Mouse (Mus musculus) neural tube, embryonic 11.5 days (tissue): ENCODE data around the gene Sypl. TPM values are rescaled to one million over a fixed set of nuclear protein-coding genes. Genes with fewer than 3 reads are reported as not detected.

Source experiments
- ATAC-seq: fragments of 200-750 bp; cut with Nextera tagmentation; 2 replicates; pipeline ENCODE4 v1.8.0; 2017; ENCODE audit warnings: moderate number of reproducible peaks, mild to moderate bottlenecking, moderate TSS enrichment, moderate library complexity; ENCODE audit not compliant: insufficient read depth, low FRiP score, low TSS enrichment
- DNase-seq: peaks from one replicate; pipeline ENCODE4 v3.0.0-alpha.2; 2015; ENCODE audit warnings: low spot score
- H3K27ac ChIP-seq: fragments of 300-500 bp; sonication (generic); 2 replicates; pipeline ENCODE4 v1.5.1; 2014; ENCODE audit warnings: low read depth, mild to moderate bottlenecking, low read length
- H3K27me3 ChIP-seq: fragments of 300-500 bp; sonication (generic); 2 replicates; pipeline ENCODE4 v1.6.1; 2014; ENCODE audit warnings: mild to moderate bottlenecking, low read length, mixed read lengths; ENCODE audit not compliant: control insufficient read depth, insufficient read depth
- H3K36me3 ChIP-seq: fragments of 300-500 bp; sonication (generic); 2 replicates; pipeline ENCODE4 v1.6.1; 2014; ENCODE audit warnings: mild to moderate bottlenecking, low read length, moderate library complexity, mixed read lengths; ENCODE audit not compliant: control insufficient read depth, insufficient read depth
- H3K4me1 ChIP-seq: fragments of 300-500 bp; sonication (generic); 2 replicates; pipeline ENCODE4 v1.6.1; 2014; ENCODE audit warnings: low read length, mixed read lengths; ENCODE audit not compliant: control insufficient read depth, insufficient read depth
- H3K4me2 ChIP-seq: fragments of 300-500 bp; sonication (generic); 2 replicates; pipeline ENCODE4 v1.6.1; 2014; ENCODE audit warnings: low read depth, mild to moderate bottlenecking, moderate library complexity
- H3K4me3 ChIP-seq: fragments of 300-500 bp; sonication (generic); 2 replicates; pipeline ENCODE4 v1.5.1; 2014; ENCODE audit warnings: low read depth, low read length
- H3K9ac ChIP-seq: fragments of 300-500 bp; sonication (generic); 2 replicates; pipeline ENCODE4 v1.6.1; 2014; ENCODE audit warnings: mild to moderate bottlenecking, low read length
- H3K9me3 ChIP-seq: fragments of 300-500 bp; sonication (generic); 2 replicates; pipeline ENCODE4 v1.6.1; 2016; ENCODE audit warnings: low read length; ENCODE audit not compliant: control insufficient read depth
- WGBS: fragments of 180-500 bp; shearing (Covaris S2); extraction: QIAGEN DNeasy Blood & Tissue Kit; methylation state at CpG from one replicate; pipeline ENCODE4 v1.1.7; 2014; 5-methylcytosine and 5-hydroxymethylcytosine counted together
- polyA plus RNA-seq: library from polyadenylated mRNA; unstranded; fragments of >200 nt; fragmentation: Nextera tagmentation; extraction: Ambion mirVana; gene quantifications from 2 replicates; pipeline ENCODE4 v1.2.1, GENCODE M21; 2014

The Sypl gene
- polyA plus RNA-seq, 1 experiment from 2014 or later = 54.0 TPM

DNA sequence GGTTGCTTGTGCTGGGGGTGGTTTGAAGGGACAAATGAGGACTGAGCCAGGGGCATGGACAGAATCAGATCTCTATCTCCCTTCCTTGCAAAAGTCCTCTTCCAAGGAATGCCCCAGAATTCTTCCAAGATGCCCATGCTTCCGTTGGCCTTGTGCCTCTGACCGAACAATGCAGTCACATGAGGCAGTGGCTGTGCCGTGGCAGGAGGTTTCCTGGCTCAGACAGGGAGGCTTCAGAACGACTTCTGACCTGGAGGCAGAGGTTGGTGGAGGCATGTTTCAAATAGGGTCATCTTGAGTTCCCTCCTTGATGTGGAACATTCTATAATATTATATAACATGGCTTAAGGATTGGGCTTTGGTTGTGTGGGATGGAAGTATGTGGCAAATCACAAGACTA lies 64.9 kb downstream of the Sypl start:
- Histone ChIP-seq H3K27me3 (no peaks in the 10 kb centered on the region), H3K9me3 (no peaks in the 10 kb centered on the region), H3K36me3 (no peaks in the 10 kb centered on the region), H3K9ac (no peak overlapping the region), H3K4me3 (no peak overlapping the region), H3K27ac (no peak overlapping the region), H3K4me2 (no peak overlapping the region), H3K4me1 (no peaks in the 10 kb centered on the region)
- ATAC-seq (no peak), DNase-seq (no peak)
- 81% methylated on average over 4 of the region's 4 CpGs for WGBS

DNA sequence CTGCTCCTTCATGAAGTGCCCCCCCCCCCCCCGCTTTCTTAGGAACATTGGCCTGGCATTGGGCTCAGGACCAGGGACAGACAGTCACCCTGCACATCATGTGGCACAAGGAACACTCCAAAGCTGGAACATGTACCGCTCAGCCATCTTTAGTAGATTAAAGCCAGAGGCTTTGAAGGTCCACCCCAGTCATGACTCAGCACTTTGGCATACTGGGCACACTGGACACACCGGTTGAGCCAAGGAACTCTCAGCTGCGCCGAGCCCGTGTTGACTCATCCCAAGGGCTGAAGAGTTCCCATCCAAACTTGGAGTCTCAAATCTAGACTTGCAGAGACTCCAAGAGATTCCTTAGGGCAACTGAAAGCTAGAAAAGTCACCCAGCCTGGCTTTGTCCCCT lies 66.3 kb downstream of the Sypl start:
- no peaks in the 10 kb centered on the region for H3K4me1 ChIP-seq
- H3K9ac ChIP-seq = no peak overlapping the region
- H3K4me2 ChIP-seq = no peak overlapping the region
- no peak for DNase-seq
- H3K36me3 ChIP-seq = no peaks in the 10 kb centered on the region
- 92% methylated on average over 5 of the region's 6 CpGs for WGBS
- H3K4me3 ChIP-seq = no peak overlapping the region
- no peaks in the 10 kb centered on the region for H3K27me3 ChIP-seq
- ATAC-seq = no peak
- H3K9me3 ChIP-seq = no peaks in the 10 kb centered on the region
- no peak overlapping the region for H3K27ac ChIP-seq

DNA sequence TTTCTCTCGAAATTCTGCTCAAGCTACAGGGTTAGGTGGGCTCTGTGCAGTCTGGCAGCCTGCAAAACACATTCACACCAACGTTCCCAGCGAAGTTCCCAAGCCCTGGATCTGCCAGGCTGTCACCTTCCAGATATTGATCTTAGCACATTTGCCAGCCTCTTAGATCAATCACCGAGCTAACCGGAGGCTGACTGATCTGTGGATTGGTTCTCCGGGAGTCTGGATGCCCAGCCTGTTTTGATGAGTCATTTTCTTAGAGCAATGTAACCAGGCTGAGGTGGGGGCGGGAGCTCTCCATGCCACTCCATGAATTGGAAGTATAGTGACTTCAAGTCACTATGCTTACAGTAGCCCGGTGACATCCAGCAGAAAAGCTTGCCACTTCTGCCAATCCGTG lies 67.4 kb downstream of the Sypl start:
- Histone ChIP-seq H3K27me3 (no peaks in the 10 kb centered on the region), H3K4me2 (no peak overlapping the region), H3K27ac (no peak overlapping the region), H3K36me3 (no peaks in the 10 kb centered on the region), H3K4me3 (no peak overlapping the region), H3K9ac (no peak overlapping the region), H3K9me3 (no peaks in the 10 kb centered on the region), H3K4me1 (no peaks in the 10 kb centered on the region)
- 84% methylated on average over 9 of the region's 9 CpGs for WGBS
- ATAC-seq (no peak), DNase-seq (no peak)

DNA sequence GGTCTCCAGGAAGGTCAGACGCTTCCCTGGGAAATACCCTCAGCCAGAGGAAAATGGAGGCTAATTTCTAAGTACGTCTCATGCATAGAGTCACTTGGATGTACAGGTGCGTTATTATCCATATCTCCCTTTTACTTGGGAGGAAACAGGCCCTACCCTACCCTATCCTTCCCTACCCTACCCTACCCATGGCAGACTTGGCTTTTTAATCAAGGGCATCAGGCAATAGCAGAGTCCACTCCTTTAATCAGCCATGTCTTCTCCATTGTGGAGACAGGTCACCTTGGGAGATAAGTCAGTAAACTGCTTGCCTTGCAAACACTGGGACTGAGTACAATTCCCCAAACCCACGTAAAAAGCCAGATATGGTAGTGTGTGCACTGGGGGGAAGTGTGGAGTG lies 68.1 kb downstream of the Sypl start:
- Histone ChIP-seq H3K4me1 (no peaks in the 10 kb centered on the region), H3K9ac (no peak overlapping the region), H3K9me3 (no peaks in the 10 kb centered on the region), H3K36me3 (no peaks in the 10 kb centered on the region), H3K4me3 (no peak overlapping the region), H3K27ac (no peak overlapping the region), H3K27me3 (no peaks in the 10 kb centered on the region), H3K4me2 (no peak overlapping the region)
- DNase-seq = no peak
- 93% methylated on average over 4 of the region's 4 CpGs for WGBS
- ATAC-seq = no peak

DNA sequence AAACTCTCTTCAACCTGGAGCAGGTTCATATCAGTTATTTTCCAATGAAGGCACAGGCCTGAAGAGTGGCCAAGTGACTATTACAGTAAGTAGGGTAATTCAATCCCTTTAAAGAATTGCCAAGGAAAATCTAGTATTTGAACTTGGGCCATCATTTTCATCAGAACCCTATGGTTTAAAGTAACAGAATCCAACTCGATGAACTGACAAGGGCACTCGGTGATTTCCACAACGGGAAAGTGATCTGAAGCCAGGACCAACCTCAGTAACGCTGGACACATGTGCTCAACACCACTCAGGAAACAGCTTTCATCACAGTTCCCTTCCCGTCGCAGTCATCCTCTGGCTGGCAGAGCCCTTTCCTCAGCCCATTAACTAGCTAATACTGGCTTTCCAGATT lies 70.8 kb downstream of the Sypl start:
- ATAC-seq = no peak
- Histone ChIP-seq H3K4me3 (no peak overlapping the region), H3K4me1 (peaks cover 7% of the 10 kb centered on the region; the same call in 1 of the 2 replicates)

DNA sequence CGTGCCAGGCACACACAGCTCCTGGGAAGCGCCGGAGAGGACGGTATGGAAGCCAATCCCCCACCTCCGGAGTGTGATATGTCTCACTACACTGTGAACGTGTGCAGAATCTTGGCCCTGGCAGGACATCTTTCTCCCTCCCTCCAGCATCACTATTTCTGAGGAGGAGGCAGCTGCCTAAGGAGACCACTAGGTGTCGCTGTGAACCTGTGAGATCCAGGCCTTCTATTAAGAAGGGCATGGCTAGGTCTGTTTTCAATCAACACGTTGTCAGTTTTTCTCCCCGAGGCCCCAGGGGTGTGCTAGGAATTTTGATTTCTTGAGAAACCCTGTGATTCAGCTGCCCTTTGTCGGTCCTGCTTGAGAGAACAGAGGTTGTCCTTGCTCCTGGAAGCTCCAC lies 73.4 kb downstream of the Sypl start:
- ATAC-seq (peak; percentile 57), DNase-seq (peak; percentile 80)
- H3K4me2 ChIP-seq = no peak overlapping the region
- no peak overlapping the region for H3K9ac ChIP-seq
- H3K27me3 ChIP-seq = no peaks in the 10 kb centered on the region
- no peak overlapping the region for H3K4me3 ChIP-seq
- 5% methylated on average over 10 of the region's 10 CpGs for WGBS
- no peak overlapping the region for H3K27ac ChIP-seq
- peaks cover 14% of the 10 kb centered on the region; the same call in 1 of the 2 replicates for H3K4me1 ChIP-seq
- H3K36me3 ChIP-seq = no peaks in the 10 kb centered on the region
- no peaks in the 10 kb centered on the region for H3K9me3 ChIP-seq

More for the DNA sequence above, 70.8 kb downstream of the Sypl start:
- Histone ChIP-seq H3K9ac (no peak overlapping the region), H3K4me2 (no peak overlapping the region), H3K9me3 (no peaks in the 10 kb centered on the region), H3K27ac (no peak overlapping the region), H3K27me3 (no peaks in the 10 kb centered on the region), H3K36me3 (no peaks in the 10 kb centered on the region)
- 84% methylated on average over 6 of the region's 6 CpGs for WGBS
- no peak for DNase-seq

DNA sequence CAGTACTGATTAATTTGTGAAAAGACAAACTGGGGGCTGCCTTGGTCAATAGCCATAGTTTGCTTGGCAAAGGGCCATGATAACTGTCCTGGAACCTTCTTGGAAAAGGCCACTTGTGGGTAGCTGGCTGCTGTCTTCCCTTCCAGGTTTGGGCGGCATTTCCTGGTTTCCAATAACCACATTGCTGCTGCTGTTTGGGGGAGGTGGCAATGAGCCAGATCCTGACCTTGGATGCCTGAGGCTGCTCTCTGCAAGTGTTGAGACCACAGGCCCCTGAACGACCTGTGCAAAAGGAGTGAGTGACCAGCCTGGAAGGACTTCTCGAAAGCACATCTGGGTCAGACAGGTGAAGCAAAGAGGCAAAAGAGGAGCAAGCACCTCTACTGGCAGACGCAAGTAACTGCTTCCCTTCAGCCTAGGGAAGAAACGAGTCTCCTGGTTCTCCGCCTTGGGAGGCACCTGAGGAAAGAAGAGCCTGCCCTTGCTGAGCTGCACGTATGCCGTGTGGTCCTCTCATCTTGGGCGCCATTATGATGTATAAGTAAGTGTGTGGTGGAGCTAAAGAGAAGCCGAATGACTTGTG lies 74.5 kb downstream of the Sypl start:
- Histone ChIP-seq H3K4me1 (peaks cover 17% of the 10 kb centered on the region), H3K27ac (no peak overlapping the region), H3K4me3 (no peak overlapping the region), H3K4me2 (no peak overlapping the region), H3K9me3 (no peaks in the 10 kb centered on the region), H3K36me3 (no peaks in the 10 kb centered on the region), H3K9ac (no peak overlapping the region), H3K27me3 (no peaks in the 10 kb centered on the region)
- 51% methylated on average over 10 of the region's 10 CpGs for WGBS
- ATAC-seq = no peak
- no peak for DNase-seq

DNA sequence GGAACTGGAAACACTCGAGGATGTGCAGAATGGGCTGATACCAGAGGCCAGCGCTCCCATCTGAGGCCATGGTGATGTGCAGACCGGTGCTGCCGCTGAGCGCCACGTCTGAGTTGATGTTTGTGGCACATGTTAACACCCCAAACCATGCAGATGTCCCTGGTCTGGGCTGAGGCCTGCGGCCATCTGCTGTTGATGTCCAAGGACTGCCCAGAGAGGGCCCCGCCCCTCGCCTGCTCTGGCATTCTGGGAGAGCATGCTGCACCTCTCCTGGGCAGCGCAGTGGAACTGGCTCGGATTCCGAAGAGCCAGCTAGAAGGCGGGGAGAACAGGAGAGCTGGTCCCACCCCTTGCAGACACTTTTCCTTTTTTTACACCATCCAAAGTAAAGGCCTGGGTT lies 75.0 kb downstream of the Sypl start:
- no peaks in the 10 kb centered on the region for H3K36me3 ChIP-seq
- no peak overlapping the region for H3K4me2 ChIP-seq
- no peak overlapping the region for H3K9ac ChIP-seq
- DNase-seq (no peak), ATAC-seq (no peak)
- H3K4me3 ChIP-seq = no peak overlapping the region
- 56% methylated on average over 13 of the region's 13 CpGs for WGBS
- H3K4me1 ChIP-seq = peaks cover 20% of the 10 kb centered on the region
- no peaks in the 10 kb centered on the region for H3K9me3 ChIP-seq
- H3K27ac ChIP-seq = no peak overlapping the region
- H3K27me3 ChIP-seq = no peaks in the 10 kb centered on the region
